Mouse (Mus musculus) heart, adult 9 months (tissue): Measurements from ENCODE around the gene Mfap1b.

Experiments used
- DNase-seq, 2 experiments: peaks; one replicate each; pipeline ENCODE4 v3.0.0; 2022; ENCODE audit warnings: low spot score in 2 of 2

The Mfap1b gene

DNA sequence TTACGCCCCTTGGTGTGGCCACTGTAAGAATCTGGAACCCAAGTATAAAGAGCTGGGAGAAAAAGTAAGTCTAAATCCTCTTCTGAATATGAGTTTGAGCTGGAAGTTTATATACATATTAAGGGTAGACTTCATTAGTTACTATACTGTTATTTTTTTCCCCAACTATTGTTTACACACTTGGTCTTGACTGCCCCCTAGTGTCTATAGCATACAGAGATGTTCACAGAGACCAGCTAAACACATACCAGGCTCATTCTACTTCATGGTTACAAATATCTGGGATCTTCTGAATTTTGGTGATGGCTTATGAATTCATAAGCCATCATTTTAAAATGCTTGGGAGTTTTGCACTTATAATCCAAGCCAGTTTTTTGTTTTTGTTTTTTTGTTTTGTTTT is 39.0 kb downstream of the Mfap1b start:
- DNase-seq = no peak

- no peak for DNase-seq
These were observed 48.0 kb downstream of the Mfap1b start for GRCm38 (mm10) chr2:121425890-121426289.

- no peak for DNase-seq
These were observed 50.7 kb downstream of the Mfap1b start for GRCm38 (mm10) chr2:121423166-121423565.

DNA sequence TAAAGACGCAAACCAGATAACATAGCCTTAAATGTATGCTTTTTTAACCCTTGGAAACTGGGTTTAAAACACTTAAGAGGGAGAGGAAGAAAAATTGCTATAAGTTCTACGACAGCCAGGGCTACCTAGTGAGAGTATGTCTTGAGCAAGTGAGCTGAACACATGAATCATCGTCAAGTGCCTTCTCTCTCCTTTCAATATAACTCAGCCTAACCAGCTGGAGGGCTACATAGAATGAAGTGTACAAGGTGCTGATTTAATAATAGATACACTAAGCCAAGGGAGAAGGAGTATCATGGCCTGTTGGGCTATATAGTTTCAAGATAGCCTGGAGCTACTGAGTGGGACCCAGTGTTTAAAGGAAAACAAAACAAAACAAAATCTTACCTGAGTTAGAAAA is 55.4 kb downstream of the Mfap1b start:
- no peak for DNase-seq

DNA sequence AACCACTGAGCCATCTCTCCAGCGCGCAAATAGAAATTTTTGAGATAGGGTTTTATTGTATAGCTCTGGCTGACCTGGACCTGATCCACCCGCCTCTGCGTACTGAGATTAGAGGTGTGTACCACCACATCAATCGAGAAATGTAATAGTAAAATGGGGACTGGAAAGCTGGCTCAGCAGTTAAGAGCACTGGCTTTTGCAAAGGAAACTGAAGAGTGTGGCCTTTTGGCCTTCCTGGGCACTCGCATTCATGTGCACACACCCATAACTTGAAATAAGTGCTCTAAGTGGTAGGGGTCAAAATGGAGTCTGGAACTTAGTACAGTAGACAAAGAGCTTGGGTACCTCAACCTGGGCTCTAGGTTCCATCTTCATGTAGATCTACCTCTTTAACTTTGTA is 57.5 kb downstream of the Mfap1b start:
- no peak for DNase-seq

DNA sequence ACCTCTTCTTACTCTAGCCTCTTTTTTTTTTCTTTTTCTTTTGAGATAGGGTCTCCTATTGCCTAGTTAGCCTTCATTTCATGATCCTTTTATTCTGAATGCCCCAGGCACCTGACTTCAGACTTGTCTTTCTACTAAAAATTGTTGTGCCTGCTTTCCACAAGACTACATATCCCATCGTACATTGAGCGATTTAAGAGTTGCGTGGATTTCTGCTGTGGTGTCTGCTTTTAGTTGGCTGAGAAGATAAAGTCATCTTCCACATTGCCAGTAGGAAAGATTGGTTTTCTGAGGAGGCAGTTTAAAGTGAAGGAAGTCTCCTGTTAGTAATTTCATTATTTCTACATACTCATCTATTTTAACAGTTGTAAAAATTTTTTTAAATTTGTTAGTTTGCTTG is 58.3 kb downstream of the Mfap1b start:
- DNase-seq = no peak

DNA sequence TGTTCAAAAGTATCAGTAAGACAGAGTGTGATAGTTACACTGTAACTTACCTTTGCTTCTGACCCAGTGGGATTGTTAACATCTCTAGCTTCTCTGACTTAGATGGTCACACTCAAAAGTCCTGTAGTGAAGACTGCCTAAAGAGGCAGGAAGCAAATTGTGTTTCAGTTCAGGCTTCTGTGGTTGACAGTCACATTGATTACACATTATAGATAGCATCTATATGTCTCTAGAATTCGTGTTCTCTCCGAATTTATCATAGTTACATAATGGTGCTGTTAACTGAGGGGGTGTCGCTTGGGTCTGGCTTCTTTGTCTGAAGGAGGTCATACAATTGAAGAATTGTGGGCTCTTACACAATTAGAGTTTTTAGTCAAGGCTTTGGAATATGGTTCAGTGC is 58.8 kb downstream of the Mfap1b start:
- DNase-seq = no peak

DNA sequence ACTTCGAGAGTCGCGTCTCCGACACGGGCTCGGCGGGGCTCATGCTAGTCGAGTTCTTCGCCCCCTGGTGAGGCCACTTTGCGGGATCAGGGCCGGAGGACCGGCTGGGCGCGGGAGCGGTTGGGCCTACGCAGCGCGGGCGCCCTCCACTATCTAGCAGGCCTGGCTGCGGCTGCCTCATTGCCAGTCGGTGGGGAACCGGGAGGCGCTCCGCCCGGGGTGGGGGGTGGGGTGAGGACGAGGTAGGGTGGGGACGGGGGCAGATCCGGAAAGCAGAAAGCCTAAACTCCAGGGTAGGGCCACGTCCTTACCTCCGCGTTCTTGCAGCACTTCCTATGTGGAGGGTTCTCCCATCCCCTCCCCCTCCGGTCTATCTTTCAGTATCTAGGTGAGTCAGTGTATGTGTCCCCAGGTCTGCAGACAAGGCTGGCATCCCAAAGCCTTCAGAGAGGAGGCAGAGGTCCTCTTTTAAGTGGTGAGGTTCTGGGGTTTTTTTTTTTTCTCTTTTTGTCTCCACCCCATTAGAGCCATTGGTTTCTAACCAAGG is 59.7 kb downstream of the Mfap1b start:
- DNase-seq = peak; percentile 29 to 46

GRCm38 (mm10) chr2:121413387-121414042 is 60.4 kb downstream of the Mfap1b start, which contains the start of the genes Pdia3 and Catsper2:
Pdia3 (plus strand) TSS chr2:121413775.
Catsper2 (minus strand) TSS chr2:121413792.
- DNase-seq = peak; percentile 96 to 97

- DNase-seq = no peak
These were observed 61.0 kb downstream of the Mfap1b start for GRCm38 (mm10) chr2:121412843-121413386.
